Mouse (Mus musculus) stomach, embryonic 14.5 days (tissue): ENCODE measurements at regions not wholly inside any gene's neighbourhood (a gene's known extent, or its start where the extent isn't known, plus 50 kb on each side); places are given as distances from the start of the nearest gene placed in this dataset.

Experiments used
- ATAC-seq: fragments of 200-750 bp; cut with Nextera tagmentation; 2 replicates; pipeline ENCODE4 v1.8.0; 2017; ENCODE audit warnings: low read depth, moderate TSS enrichment; ENCODE audit not compliant: insufficient number of reproducible peaks, insufficient read depth, low FRiP score
- H3K27ac ChIP-seq: fragments of 300-500 bp; sonication (generic); 2 replicates; pipeline ENCODE4 v1.5.1; 2014; ENCODE audit warnings: mild to moderate bottlenecking, low read length, moderate library complexity, mixed read lengths
- H3K27me3 ChIP-seq: fragments of 300-500 bp; sonication (generic); 2 replicates; pipeline ENCODE4 v1.6.1; 2014; ENCODE audit warnings: low read length, control low read depth, mixed read lengths; ENCODE audit not compliant: control insufficient read depth, insufficient read depth
- H3K36me3 ChIP-seq: fragments of 300-500 bp; sonication (generic); 2 replicates; pipeline ENCODE4 v1.6.1; 2014; ENCODE audit warnings: mild to moderate bottlenecking, control low read depth, low read length, moderate library complexity, mixed read lengths; ENCODE audit not compliant: control insufficient read depth, insufficient read depth
- H3K4me1 ChIP-seq: fragments of 300-500 bp; sonication (generic); 2 replicates; pipeline ENCODE4 v1.6.1; 2014; ENCODE audit warnings: low read length, control low read depth, mixed read lengths; ENCODE audit not compliant: control insufficient read depth, insufficient read depth
- H3K4me2 ChIP-seq: fragments of 300-500 bp; sonication (generic); replicated peaks from 2 replicates; pipeline ENCODE4 v1.6.1; 2014; ENCODE audit warnings: low read depth, low read length, control low read depth
- H3K4me3 ChIP-seq: fragments of 300-500 bp; sonication (generic); 2 replicates; pipeline ENCODE4 v1.5.1; 2014; ENCODE audit warnings: low read depth, low read length, control low read depth
- H3K9ac ChIP-seq: fragments of 300-500 bp; sonication (generic); replicated peaks from 2 replicates; pipeline ENCODE4 v1.6.1; 2014; ENCODE audit warnings: low read depth, mild to moderate bottlenecking, control low read depth, low read length, moderate library complexity, mixed read lengths
- H3K9me3 ChIP-seq: fragments of 300-500 bp; sonication (generic); 2 replicates; pipeline ENCODE4 v1.6.1; 2016; ENCODE audit warnings: low read depth, low read length, control low read depth; ENCODE audit not compliant: control insufficient read depth
- WGBS: fragments of 180-500 bp; shearing (Covaris S2); extraction: QIAGEN DNeasy Blood & Tissue Kit; methylation state at CpG from one replicate; pipeline ENCODE4 v1.1.7; 2014; 5-methylcytosine and 5-hydroxymethylcytosine counted together

GRCm38 (mm10) chr3:27815201-27815695 lies 80.9 kb downstream of the Tmem212 start:
- Histone ChIP-seq H3K9me3 (no peaks in the 10 kb centered on the region), H3K36me3 (no peaks in the 10 kb centered on the region), H3K4me1 (no peaks in the 10 kb centered on the region), H3K4me2 (no peak overlapping the region), H3K27me3 (no peaks in the 10 kb centered on the region), H3K4me3 (no peak overlapping the region), H3K9ac (no peak overlapping the region), H3K27ac (no peak overlapping the region)
- ATAC-seq = no peak
- 86% methylated on average over 6 of the region's 6 CpGs for WGBS

DNA sequence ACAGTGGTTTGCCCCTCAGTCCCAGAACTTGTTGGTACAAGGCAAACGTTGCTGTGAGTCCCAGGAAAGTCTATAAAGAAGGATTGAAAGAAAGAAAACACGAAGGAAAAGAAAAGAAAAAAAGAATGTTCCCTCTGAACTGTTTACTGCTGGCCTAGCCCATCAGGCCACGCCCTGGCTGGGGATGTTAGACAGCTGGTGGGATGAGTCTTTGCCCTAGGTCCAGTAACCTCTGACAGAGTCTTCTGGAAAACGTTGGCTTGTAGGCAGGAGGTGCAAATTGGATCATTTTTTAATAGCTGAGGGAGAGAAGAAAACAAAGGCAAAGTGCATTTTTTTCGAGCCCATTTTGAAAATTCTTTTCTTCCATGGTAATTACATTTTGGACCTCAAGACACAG lies 91.9 kb downstream of the Tmem212 start:
- Histone ChIP-seq H3K4me3 (no peak overlapping the region), H3K27ac (no peak overlapping the region), H3K4me2 (no peak overlapping the region), H3K9me3 (no peaks in the 10 kb centered on the region), H3K27me3 (no peaks in the 10 kb centered on the region), H3K4me1 (no peaks in the 10 kb centered on the region), H3K36me3 (no peaks in the 10 kb centered on the region), H3K9ac (no peak overlapping the region)
- WGBS = 59% methylated on average over 5 of the region's 5 CpGs
- no peak for ATAC-seq

- ATAC-seq = no peak
- Histone ChIP-seq H3K4me3 (no peak overlapping the region), H3K36me3 (no peaks in the 10 kb centered on the region), H3K9me3 (no peaks in the 10 kb centered on the region), H3K4me2 (no peak overlapping the region), H3K27ac (no peak overlapping the region), H3K9ac (no peak overlapping the region), H3K4me1 (no peaks in the 10 kb centered on the region), H3K27me3 (no peaks in the 10 kb centered on the region)
- 59% methylated on average over 3 of the region's 3 CpGs for WGBS
These were observed 80.5 kb upstream of the Fndc3b start for GRCm38 (mm10) chr3:27791633-27791951.

- no peaks in the 10 kb centered on the region for H3K4me1 ChIP-seq
- no peak overlapping the region for H3K4me2 ChIP-seq
- H3K27me3 ChIP-seq = no peaks in the 10 kb centered on the region
- no peak overlapping the region for H3K9ac ChIP-seq
- H3K27ac ChIP-seq = no peak overlapping the region
- ATAC-seq = no peak
- WGBS = 85% methylated on average over 13 of the region's 13 CpGs
- no peak overlapping the region for H3K4me3 ChIP-seq
- no peaks in the 10 kb centered on the region for H3K9me3 ChIP-seq
- H3K36me3 ChIP-seq = no peaks in the 10 kb centered on the region
These were observed 80.0 kb upstream of the Fndc3b start for GRCm38 (mm10) chr3:27790932-27791632.

DNA sequence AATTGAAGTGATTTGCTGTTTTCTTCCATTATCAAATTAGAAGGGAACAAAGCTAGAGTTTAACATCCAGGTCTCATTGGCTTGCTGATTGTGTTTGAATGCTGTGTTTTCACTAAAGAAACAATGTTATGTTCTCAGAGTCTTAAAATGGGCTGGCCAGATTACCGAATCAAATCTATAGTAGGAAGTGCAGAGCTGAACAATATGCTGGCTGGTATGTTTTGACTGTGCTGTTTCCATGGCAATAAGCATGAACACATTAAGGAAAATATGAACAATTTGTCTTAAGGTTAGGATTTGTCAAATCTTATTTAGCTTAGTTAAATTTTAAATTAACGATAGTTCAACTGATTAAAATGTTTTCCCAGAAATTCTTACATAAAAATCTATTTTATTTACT lies 72.8 kb upstream of the Fndc3b start:
- Histone ChIP-seq H3K4me1 (no peaks in the 10 kb centered on the region), H3K4me2 (no peak overlapping the region), H3K36me3 (no peaks in the 10 kb centered on the region), H3K9ac (no peak overlapping the region), H3K27ac (no peak overlapping the region), H3K9me3 (no peaks in the 10 kb centered on the region), H3K4me3 (no peak overlapping the region), H3K27me3 (no peaks in the 10 kb centered on the region)
- no peak for ATAC-seq
- WGBS = 80% methylated on average over 2 of the region's 2 CpGs

DNA sequence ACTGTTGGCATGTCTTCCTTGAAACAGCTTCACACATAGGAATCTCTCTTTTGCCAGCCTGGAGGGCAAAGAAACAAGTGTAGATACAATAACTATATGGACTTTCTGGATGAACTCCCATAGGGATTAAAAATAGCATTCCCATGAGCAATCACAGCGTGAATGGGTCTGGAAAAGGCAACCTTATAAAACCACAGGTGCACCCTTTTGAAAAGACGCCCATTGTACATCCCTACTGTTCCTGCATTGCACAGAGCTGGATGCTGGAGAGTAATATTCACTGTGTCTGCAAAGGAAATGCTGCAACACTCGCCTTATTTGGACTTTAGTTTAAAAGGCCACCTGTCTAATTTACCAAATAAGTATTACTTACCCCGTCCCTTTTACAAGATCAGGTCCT lies 72.4 kb upstream of the Fndc3b start:
- Histone ChIP-seq H3K9me3 (no peaks in the 10 kb centered on the region), H3K27me3 (no peaks in the 10 kb centered on the region), H3K4me1 (no peaks in the 10 kb centered on the region), H3K9ac (no peak overlapping the region), H3K4me3 (no peak overlapping the region), H3K4me2 (no peak overlapping the region), H3K27ac (no peak overlapping the region), H3K36me3 (no peaks in the 10 kb centered on the region)
- no peak for ATAC-seq
- 81% methylated on average over 4 of the region's 4 CpGs for WGBS

- Histone ChIP-seq H3K4me3 (no peak overlapping the region), H3K27me3 (no peaks in the 10 kb centered on the region), H3K4me2 (peak overlapping the region; percentile 20; the same call in 1 of the 2 replicates), H3K4me1 (no peaks in the 10 kb centered on the region), H3K9ac (no peak overlapping the region), H3K27ac (no peak overlapping the region), H3K9me3 (no peaks in the 10 kb centered on the region), H3K36me3 (no peaks in the 10 kb centered on the region)
- 25% methylated on average over 19 of the region's 19 CpGs for WGBS
- ATAC-seq = peak; percentile 61; the same call in 1 of the 2 replicates
These were observed 71.1 kb upstream of the Fndc3b start for GRCm38 (mm10) chr3:27782056-27782765.

- no peak for ATAC-seq
- H3K27me3 ChIP-seq = no peaks in the 10 kb centered on the region
- no peak overlapping the region for H3K9ac ChIP-seq
- no peak overlapping the region for H3K27ac ChIP-seq
- H3K9me3 ChIP-seq = no peaks in the 10 kb centered on the region
- H3K4me1 ChIP-seq = no peaks in the 10 kb centered on the region
- no peaks in the 10 kb centered on the region for H3K36me3 ChIP-seq
- WGBS = 61% methylated on average over 7 of the region's 7 CpGs
- H3K4me2 ChIP-seq = no peak overlapping the region
- no peak overlapping the region for H3K4me3 ChIP-seq
These were observed 68.8 kb upstream of the Fndc3b start for GRCm38 (mm10) chr3:27779892-27780291.
